Mouse (Mus musculus) embryonic fibroblast, embryonic 13.5 days (primary cell): ENCODE measurements around the gene Foxk1.

Experiments used
- CTCF ChIP-seq: IDR thresholded peaks from 2 replicates; pipeline ENCODE4 v1.5.1; 2011; ENCODE audit warnings: mild to moderate bottlenecking, control low read depth, low read length, moderate library complexity, borderline replicate concordance; ENCODE audit not compliant: insufficient read depth
- POLR2A ChIP-seq: IDR thresholded peaks from 2 replicates; pipeline ENCODE4 v1.6.1; 2011; ENCODE audit warnings: low read depth, mild to moderate bottlenecking, control low read depth, low read length, moderate library complexity

- TF ChIP-seq CTCF = no peak
- no peak for TF ChIP-seq POLR2A
These were observed 30.6 kb downstream of the Foxk1 start for GRCm38 (mm10) chr5:142431811-142432434.
